Mouse (Mus musculus): ENCODE results near the gene Taf1a. TPM values are rescaled to one million over a fixed set of nuclear protein-coding genes. Genes with fewer than 3 reads are reported as not detected.

Taf1a gene
- total and polyA plus RNA-seq, 3 experiments, result 1.4 to 16.4 (median 10.7) TPM

DNA sequence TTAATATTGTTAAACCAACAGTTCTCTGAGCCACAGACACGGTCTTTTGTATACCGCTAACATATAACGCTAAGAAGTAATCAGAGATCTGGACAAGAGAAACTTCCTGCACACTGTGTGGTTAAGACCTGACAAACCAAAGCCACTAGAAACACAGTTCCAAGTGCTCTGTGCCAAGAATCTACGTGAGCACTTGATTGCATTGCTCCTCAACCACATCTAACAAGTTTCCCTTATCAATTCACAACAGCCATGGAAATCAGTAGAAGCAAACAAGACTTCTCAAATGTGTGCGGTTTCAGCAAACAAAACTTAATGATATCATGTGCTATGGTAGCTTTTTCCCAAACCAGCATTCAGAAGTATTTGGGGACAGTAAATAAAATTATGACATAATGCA, 26.5 kb upstream of the Taf1a start:
- peaks cover 53% of the 10 kb centered on the region for H3K4me1 ChIP-seq (ENCODE audit: insufficient read depth, low read depth, low read length)
- ATAC-seq (ENCODE audit: extremely low read depth, insufficient number of reproducible peaks, low FRiP score, poor library complexity, severe bottlenecking), result peak; percentile 84
- no peak overlapping the region for H3K4me3 ChIP-seq (ENCODE audit: low read depth, low read length)
- no peaks in the 10 kb centered on the region for H3K9me3 ChIP-seq (replicated peaks)
- DNase-seq (ENCODE audit: low spot score), result peak; percentile 22
- TF ChIP-seq GATA1 (IDR thresholded peaks at IDR 0.05; ENCODE audit: borderline replicate concordance, low read length) (no peak), POLR2AphosphoS5 (IDR thresholded peaks at IDR 0.05; ENCODE audit: insufficient replicate concordance, low read depth, low read length) (no peak), TAL1 (conservative IDR thresholded peaks at IDR 0.05; ENCODE audit: low read depth, low read length) (peak; percentile 78), GATA2 (IDR thresholded peaks at IDR 0.05; ENCODE audit: borderline replicate concordance, low read depth, low read length) (no peak)
- H3K27me3 ChIP-seq (ENCODE audit: insufficient read depth, low read length), result peaks cover 3% of the 10 kb centered on the region; the same call in 1 of the 2 replicates
- peaks cover 54% of the 10 kb centered on the region for H3K36me3 ChIP-seq (replicated peaks)

DNA sequence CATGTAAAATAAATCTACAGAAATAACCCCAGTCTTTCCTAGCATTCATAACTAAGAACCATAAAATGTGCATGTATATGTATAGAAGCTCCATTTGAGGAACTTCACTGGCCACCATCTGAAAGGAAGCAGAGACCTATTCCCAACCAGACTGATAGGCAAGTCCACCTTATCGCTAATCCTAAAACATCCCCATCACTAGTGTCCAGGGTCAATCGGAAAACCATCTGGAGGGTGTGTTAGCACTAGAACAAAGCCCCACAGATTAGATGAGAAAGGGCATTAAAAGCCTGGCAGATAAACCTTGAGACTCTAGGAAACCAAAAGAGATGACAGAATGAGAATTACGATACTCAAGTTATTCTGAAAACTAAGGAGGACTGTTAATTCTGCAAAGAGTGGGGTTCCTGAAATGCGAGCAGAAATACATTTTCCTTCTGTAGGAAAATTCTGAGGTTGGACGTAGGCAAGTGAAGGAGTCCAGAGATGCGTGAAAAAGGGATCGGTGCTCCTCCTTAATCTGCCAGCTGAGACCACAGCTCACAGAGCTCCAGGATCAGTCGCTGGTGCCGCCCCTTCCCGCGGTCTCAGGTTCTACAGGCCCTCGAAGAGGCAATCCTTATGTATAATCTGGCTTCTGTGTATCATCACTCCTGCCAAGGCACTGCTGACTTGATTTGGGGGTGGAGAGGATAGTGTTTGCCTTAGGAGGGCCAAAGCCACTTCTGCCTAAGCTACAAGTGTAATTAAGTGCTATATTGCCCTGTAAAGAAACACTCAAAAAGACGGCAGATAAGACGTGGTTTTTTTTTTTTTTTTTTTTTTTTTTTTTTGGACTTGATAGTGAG, 25.8 kb upstream of the Taf1a start:
- Histone ChIP-seq H3K36me3 (replicated peaks) (peaks cover 51% of the 10 kb centered on the region), H3K27me3 (ENCODE audit: insufficient read depth, low read length) (peaks cover 3% of the 10 kb centered on the region), H3K9me3 (replicated peaks) (no peaks in the 10 kb centered on the region), H3K4me1 (ENCODE audit: insufficient read depth, low read depth, low read length) (peaks cover 57% of the 10 kb centered on the region), H3K4me3 (ENCODE audit: low read depth, low read length) (peak overlapping the region; percentile 63; the same call in 1 of the 2 replicates)
- TF ChIP-seq GATA1 (IDR thresholded peaks at IDR 0.05; ENCODE audit: borderline replicate concordance, low read length) (no peak), TAL1 (conservative IDR thresholded peaks at IDR 0.05; ENCODE audit: low read depth, low read length) (peak; percentile 26)
- ATAC-seq (ENCODE audit: extremely low read depth, insufficient number of reproducible peaks, low FRiP score, poor library complexity, severe bottlenecking), result peak; percentile 83
- DNase-seq (ENCODE audit: low spot score), result peak; percentile 32

DNA sequence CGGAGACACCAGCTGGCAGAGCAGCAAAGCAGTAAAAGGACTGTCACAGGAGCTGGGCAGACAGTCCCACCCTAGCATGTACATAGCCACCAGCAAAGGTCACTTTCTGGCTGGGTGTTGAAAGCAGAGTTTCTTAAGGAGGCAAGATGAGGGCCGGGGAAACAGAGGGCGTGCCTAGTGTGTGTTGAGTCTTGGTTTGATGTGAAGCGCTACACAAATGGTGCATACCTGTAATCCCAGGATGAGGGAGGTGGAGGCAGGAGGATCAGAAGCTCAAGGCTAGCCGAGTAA, 25.3 kb upstream of the Taf1a start:
- Histone ChIP-seq H3K27me3 (ENCODE audit: insufficient read depth, low read length) (peaks cover 5% of the 10 kb centered on the region), H3K4me3 (ENCODE audit: low read depth, low read length) (peak overlapping the region; percentile 63; the same call in 1 of the 2 replicates), H3K9me3 (replicated peaks) (no peaks in the 10 kb centered on the region), H3K36me3 (replicated peaks) (peaks cover 46% of the 10 kb centered on the region), H3K4me1 (ENCODE audit: insufficient read depth, low read depth, low read length) (peaks cover 61% of the 10 kb centered on the region)
- TF ChIP-seq POLR2AphosphoS5 (IDR thresholded peaks at IDR 0.05; ENCODE audit: insufficient replicate concordance, low read depth, low read length) (no peak), GATA1 (IDR thresholded peaks at IDR 0.05; ENCODE audit: borderline replicate concordance, low read length) (no peak), TAL1 (conservative IDR thresholded peaks at IDR 0.05; ENCODE audit: low read depth, low read length) (no peak), GATA2 (IDR thresholded peaks at IDR 0.05; ENCODE audit: borderline replicate concordance, low read depth, low read length) (no peak)
- DNase-seq (ENCODE audit: low spot score) (no peak), ATAC-seq (ENCODE audit: extremely low read depth, insufficient number of reproducible peaks, low FRiP score, poor library complexity, severe bottlenecking) (no peak)

- Histone ChIP-seq H3K4me3 (ENCODE audit: low read depth, low read length) (no peak overlapping the region), H3K36me3 (replicated peaks) (peaks cover 27% of the 10 kb centered on the region), H3K27me3 (ENCODE audit: insufficient read depth, low read length) (peaks cover 14% of the 10 kb centered on the region), H3K9me3 (replicated peaks) (no peaks in the 10 kb centered on the region), H3K4me1 (ENCODE audit: insufficient read depth, low read depth, low read length) (peaks cover 68% of the 10 kb centered on the region)
- no peak for ATAC-seq (ENCODE audit: extremely low read depth, insufficient number of reproducible peaks, low FRiP score, poor library complexity, severe bottlenecking)
- TF ChIP-seq TAL1 (conservative IDR thresholded peaks at IDR 0.05; ENCODE audit: low read depth, low read length), result no peak
- no peak for TF ChIP-seq GATA2 (IDR thresholded peaks at IDR 0.05; ENCODE audit: borderline replicate concordance, low read depth, low read length)
- no peak for TF ChIP-seq CTCF (IDR thresholded peaks at IDR 0.05; ENCODE audit: low read depth, low read length)
- TF ChIP-seq POLR2AphosphoS5 (IDR thresholded peaks at IDR 0.05; ENCODE audit: insufficient replicate concordance, low read depth, low read length), result no peak
- TF ChIP-seq GATA1 (IDR thresholded peaks at IDR 0.05; ENCODE audit: borderline replicate concordance, low read length), result no peak
- DNase-seq (ENCODE audit: low spot score), result no peak
Observed at GRCm38 (mm10) chr1:183366361-183366760, 22.4 kb upstream of the Taf1a start.

- DNase-seq (ENCODE audit: low spot score), result peak; percentile 47
- no peak for TF ChIP-seq GATA2 (IDR thresholded peaks at IDR 0.05; ENCODE audit: borderline replicate concordance, low read depth, low read length)
- no peak for TF ChIP-seq POLR2AphosphoS5 (IDR thresholded peaks at IDR 0.05; ENCODE audit: insufficient replicate concordance, low read depth, low read length)
- no peak for TF ChIP-seq TAL1 (conservative IDR thresholded peaks at IDR 0.05; ENCODE audit: low read depth, low read length)
- TF ChIP-seq CTCF (IDR thresholded peaks at IDR 0.05; ENCODE audit: low read depth, low read length), result no peak
- no peak for TF ChIP-seq GATA1 (IDR thresholded peaks at IDR 0.05; ENCODE audit: borderline replicate concordance, low read length)
- peak overlapping the region; percentile 94 for H3K4me3 ChIP-seq (ENCODE audit: low read depth, low read length)
- peaks cover 20% of the 10 kb centered on the region for H3K27me3 ChIP-seq (ENCODE audit: insufficient read depth, low read length)
- peaks cover 45% of the 10 kb centered on the region for H3K4me1 ChIP-seq (ENCODE audit: insufficient read depth, low read depth, low read length)
- peaks cover 26% of the 10 kb centered on the region for H3K36me3 ChIP-seq (replicated peaks)
- no peaks in the 10 kb centered on the region for H3K9me3 ChIP-seq (replicated peaks)
- ATAC-seq (ENCODE audit: extremely low read depth, insufficient number of reproducible peaks, low FRiP score, poor library complexity, severe bottlenecking), result no peak
Observed at GRCm38 (mm10) chr1:183368601-183369400, 20.0 kb upstream of the Taf1a start.

DNA sequence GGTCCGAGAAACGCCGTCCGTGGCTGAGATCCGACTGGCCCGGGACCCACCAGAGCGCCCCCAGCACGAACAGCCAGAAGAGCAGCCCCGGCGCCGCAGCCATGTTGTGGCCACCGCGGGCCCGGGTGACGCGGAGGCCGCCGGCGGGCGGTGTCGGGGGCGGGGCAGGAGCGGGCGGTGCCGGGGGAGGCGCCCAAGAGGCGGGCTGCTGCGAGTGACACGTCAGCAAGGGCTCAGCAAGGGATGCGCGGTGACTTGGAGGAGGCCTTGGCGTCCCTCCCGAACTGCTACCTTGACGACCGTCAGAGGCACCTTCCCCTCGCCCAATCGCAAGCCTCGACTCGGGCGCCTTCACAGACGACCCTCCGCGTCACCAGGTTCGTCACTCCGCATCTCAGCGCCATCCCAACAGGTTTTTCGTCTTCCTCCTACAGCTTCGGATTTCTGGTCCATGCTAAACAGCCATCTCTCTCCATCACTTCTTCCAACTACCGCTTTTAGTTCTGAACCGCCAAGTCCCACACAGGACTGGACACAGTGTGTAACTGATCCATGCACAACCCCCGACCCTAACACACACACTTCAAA, 19.3 kb upstream of the Taf1a start, which contains the start of gene Mia3:
Mia3 (minus strand) TSS at position 127 of the 588 bp plus-strand sequence.
- TF ChIP-seq TAL1 (conservative IDR thresholded peaks at IDR 0.05; ENCODE audit: low read depth, low read length) (no peak), POLR2AphosphoS5 (IDR thresholded peaks at IDR 0.05; ENCODE audit: insufficient replicate concordance, low read depth, low read length) (no peak), GATA1 (IDR thresholded peaks at IDR 0.05; ENCODE audit: borderline replicate concordance, low read length) (no peak), GATA2 (IDR thresholded peaks at IDR 0.05; ENCODE audit: borderline replicate concordance, low read depth, low read length) (no peak), CTCF (IDR thresholded peaks at IDR 0.05; ENCODE audit: low read depth, low read length) (no peak)
- Histone ChIP-seq H3K4me1 (ENCODE audit: insufficient read depth, low read depth, low read length) (peaks cover 38% of the 10 kb centered on the region), H3K36me3 (replicated peaks) (peaks cover 19% of the 10 kb centered on the region), H3K4me3 (ENCODE audit: low read depth, low read length) (peak within 1 kb of the TSS; percentile 94), H3K27me3 (ENCODE audit: insufficient read depth, low read length) (peaks cover 20% of the 10 kb centered on the region), H3K9me3 (replicated peaks) (0 out of 2 replicates have a peak, but pooled peaks cover under 1% of the 10 kb centered on the region)
- peak; percentile 93 for DNase-seq (ENCODE audit: low spot score)
- ATAC-seq (ENCODE audit: extremely low read depth, insufficient number of reproducible peaks, low FRiP score, poor library complexity, severe bottlenecking), result peak; percentile 99
